Mouse (Mus musculus): ENCODE measurements at regions not wholly inside any gene's neighbourhood (a gene's known extent, or its start where the extent isn't known, plus 50 kb on each side); places are given as distances from the start of the nearest gene placed in this dataset.

GRCm38 (mm10) chr14:76799741-76800140, 236.8 kb upstream of the Ccdc122 start:
- H3K4me3 ChIP-seq (ENCODE audit: low read depth, low read length), result no peak overlapping the region
- H3K36me3 ChIP-seq (ENCODE audit: insufficient read depth, low read length), result no peaks in the 10 kb centered on the region
- no peaks in the 10 kb centered on the region for H3K9me3 ChIP-seq (ENCODE audit: low read length)
- TF ChIP-seq CTCF (IDR thresholded peaks at IDR 0.05) (no peak), EP300 (IDR thresholded peaks at IDR 0.05) (no peak)
- no peak overlapping the region for H3K9ac ChIP-seq (replicated peaks; ENCODE audit: low read depth)
- WGBS, result 66% methylated on average over 6 of the region's 6 CpGs
- no peaks in the 10 kb centered on the region for H3K27me3 ChIP-seq (replicated peaks; ENCODE audit: insufficient read depth, low read length)
- no peak overlapping the region for H3K4me2 ChIP-seq (replicated peaks; ENCODE audit: low read depth, low read length)
- H3K4me1 ChIP-seq (ENCODE audit: insufficient read depth, low read depth, low read length), result peaks cover 18% of the 10 kb centered on the region
- no peak overlapping the region for H3K27ac ChIP-seq (ENCODE audit: low read length)
- ATAC-seq, result no peak
- no peak for DNase-seq (ENCODE audit: low spot score)

GRCm38 (mm10) chr14:76798925-76799428, 237.6 kb upstream of the Ccdc122 start:
- no peak overlapping the region for H3K4me2 ChIP-seq (replicated peaks; ENCODE audit: low read depth, low read length)
- ATAC-seq (no peak), DNase-seq (ENCODE audit: low spot score) (no peak)
- no peaks in the 10 kb centered on the region for H3K27me3 ChIP-seq (replicated peaks; ENCODE audit: insufficient read depth, low read length)
- no peak overlapping the region for H3K27ac ChIP-seq (ENCODE audit: low read length)
- TF ChIP-seq CTCF (IDR thresholded peaks at IDR 0.05), result no peak
- TF ChIP-seq EP300 (IDR thresholded peaks at IDR 0.05), result no peak
- no peak overlapping the region for H3K4me3 ChIP-seq (ENCODE audit: low read depth, low read length)
- H3K9ac ChIP-seq (replicated peaks; ENCODE audit: low read depth), result no peak overlapping the region
- WGBS, result 70% methylated on average over 8 of the region's 8 CpGs
- no peaks in the 10 kb centered on the region for H3K36me3 ChIP-seq (ENCODE audit: insufficient read depth, low read length)
- no peaks in the 10 kb centered on the region for H3K9me3 ChIP-seq (ENCODE audit: low read length)
- H3K4me1 ChIP-seq (ENCODE audit: insufficient read depth, low read depth, low read length), result peaks cover 12% of the 10 kb centered on the region

DNA sequence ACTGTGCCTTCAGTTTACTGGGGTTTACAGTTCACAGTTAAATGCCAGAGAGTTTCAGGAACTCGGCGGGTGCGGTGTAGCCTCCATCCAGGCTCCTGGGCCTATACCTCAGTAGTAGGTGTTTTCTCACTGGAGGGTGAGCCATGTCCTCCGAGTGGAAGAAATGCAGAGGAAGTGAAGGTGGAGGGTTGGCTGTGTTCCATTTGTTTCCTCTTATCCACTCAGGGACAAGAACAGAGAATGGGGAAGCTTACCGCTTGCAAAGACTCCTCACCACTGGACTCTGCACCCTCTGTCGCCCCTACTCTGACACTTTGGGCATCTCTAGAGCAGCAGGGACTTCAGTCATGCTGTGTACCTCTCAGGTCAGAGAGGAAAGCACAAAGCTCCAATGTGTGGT, 238.1 kb upstream of the Ccdc122 start:
- WGBS, result 47% methylated on average over 6 of the region's 6 CpGs
- Histone ChIP-seq H3K27ac (ENCODE audit: low read length) (no peak overlapping the region), H3K9me3 (ENCODE audit: low read length) (no peaks in the 10 kb centered on the region), H3K4me3 (ENCODE audit: low read depth, low read length) (no peak overlapping the region), H3K36me3 (ENCODE audit: insufficient read depth, low read length) (no peaks in the 10 kb centered on the region), H3K9ac (replicated peaks; ENCODE audit: low read depth) (no peak overlapping the region), H3K4me2 (replicated peaks; ENCODE audit: low read depth, low read length) (no peak overlapping the region), H3K4me1 (ENCODE audit: insufficient read depth, low read depth, low read length) (peaks cover 7% of the 10 kb centered on the region; the same call in 1 of the 2 replicates), H3K27me3 (replicated peaks; ENCODE audit: insufficient read depth, low read length) (no peaks in the 10 kb centered on the region)
- ATAC-seq (no peak), DNase-seq (ENCODE audit: low spot score) (no peak)
- no peak for TF ChIP-seq EP300 (IDR thresholded peaks at IDR 0.05)
- TF ChIP-seq CTCF (IDR thresholded peaks at IDR 0.05), result no peak

GRCm38 (mm10) chr14:76797518-76797917, 239.1 kb upstream of the Ccdc122 start:
- Histone ChIP-seq H3K9ac (replicated peaks; ENCODE audit: low read depth) (no peak overlapping the region), H3K4me2 (replicated peaks; ENCODE audit: low read depth, low read length) (no peak overlapping the region), H3K27ac (ENCODE audit: low read length) (no peak overlapping the region), H3K4me3 (ENCODE audit: low read depth, low read length) (no peak overlapping the region), H3K4me1 (ENCODE audit: insufficient read depth, low read depth, low read length) (peaks cover 7% of the 10 kb centered on the region; the same call in 1 of the 2 replicates), H3K27me3 (replicated peaks; ENCODE audit: insufficient read depth, low read length) (no peaks in the 10 kb centered on the region), H3K9me3 (ENCODE audit: low read length) (no peaks in the 10 kb centered on the region), H3K36me3 (ENCODE audit: insufficient read depth, low read length) (no peaks in the 10 kb centered on the region)
- no peak for TF ChIP-seq EP300 (IDR thresholded peaks at IDR 0.05)
- no peak for TF ChIP-seq CTCF (IDR thresholded peaks at IDR 0.05)
- DNase-seq (ENCODE audit: low spot score) (no peak), ATAC-seq (no peak)
- WGBS, result 60% methylated on average over 6 of the region's 6 CpGs

DNA sequence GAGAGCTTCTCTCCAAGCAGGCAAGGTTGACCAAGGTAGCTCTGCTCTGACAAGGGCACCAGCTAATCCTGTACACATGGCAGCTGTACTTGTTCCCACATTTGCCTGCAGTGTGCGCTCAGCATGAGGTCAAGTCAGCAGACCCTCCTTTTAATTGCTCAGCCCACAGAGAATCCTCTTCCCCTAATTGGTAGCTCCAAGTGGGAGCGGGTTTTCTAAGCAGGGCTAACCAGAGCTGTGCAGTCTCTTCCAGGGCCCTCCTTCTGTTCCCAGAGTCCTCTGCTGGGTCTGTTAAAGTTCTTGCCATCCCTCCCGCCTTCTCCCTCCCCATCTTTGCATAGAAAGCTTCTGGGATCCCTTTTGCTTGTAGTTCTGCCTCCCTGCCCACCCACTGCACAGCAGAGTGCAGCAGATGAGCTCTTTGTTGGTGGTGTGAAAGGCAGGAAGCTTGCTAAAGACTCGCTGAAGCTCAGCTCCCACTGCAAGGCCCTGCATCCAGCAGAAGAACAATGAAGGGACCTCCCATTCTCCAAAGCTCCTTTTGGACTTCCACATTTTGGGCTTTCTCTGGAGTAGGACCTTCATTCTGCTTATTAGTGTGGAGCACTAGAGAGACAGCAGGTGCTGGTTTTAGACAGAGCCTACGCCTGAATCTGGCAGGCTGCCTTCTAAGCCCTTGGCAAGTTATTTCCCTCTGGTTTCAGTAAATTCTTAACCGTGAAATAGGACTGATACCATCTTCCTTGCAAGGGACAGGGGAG, 235.3 kb upstream of the Serp2 start:
- Histone ChIP-seq H3K9me3 (ENCODE audit: low read length) (no peaks in the 10 kb centered on the region), H3K9ac (replicated peaks; ENCODE audit: low read depth) (no peak overlapping the region), H3K27ac (ENCODE audit: low read length) (no peak overlapping the region), H3K4me2 (replicated peaks; ENCODE audit: low read depth, low read length) (no peak overlapping the region), H3K36me3 (ENCODE audit: insufficient read depth, low read length) (no peaks in the 10 kb centered on the region), H3K27me3 (replicated peaks; ENCODE audit: insufficient read depth, low read length) (no peaks in the 10 kb centered on the region), H3K4me3 (ENCODE audit: low read depth, low read length) (no peak overlapping the region), H3K4me1 (ENCODE audit: insufficient read depth, low read depth, low read length) (no peaks in the 10 kb centered on the region)
- ATAC-seq (no peak), DNase-seq (ENCODE audit: low spot score) (no peak)
- WGBS, result 46% methylated on average over 6 of the region's 6 CpGs
- no peak for TF ChIP-seq EP300 (IDR thresholded peaks at IDR 0.05)
- no peak for TF ChIP-seq CTCF (IDR thresholded peaks at IDR 0.05)

DNA sequence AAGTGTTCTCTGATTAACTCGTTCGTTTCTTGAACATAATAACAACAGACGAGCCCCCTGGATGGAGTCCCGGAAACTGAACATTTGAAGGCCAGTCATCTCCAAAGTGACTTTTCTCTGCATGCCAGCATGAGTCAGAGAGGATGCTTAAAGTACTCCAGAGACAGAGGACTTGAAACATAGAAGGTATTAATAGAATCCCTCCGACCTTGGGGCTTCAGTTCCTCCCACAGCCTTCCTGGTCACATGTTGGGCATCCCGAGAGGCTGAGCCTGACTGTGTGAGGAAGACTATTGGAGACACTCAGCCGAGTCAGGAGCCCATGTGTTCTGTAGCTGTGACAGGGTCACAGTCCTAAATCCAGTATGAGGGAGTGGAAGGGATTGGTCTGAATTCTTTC, 232.7 kb upstream of the Serp2 start:
- no peak overlapping the region for H3K9ac ChIP-seq (replicated peaks; ENCODE audit: low read depth)
- H3K36me3 ChIP-seq (ENCODE audit: insufficient read depth, low read length), result no peaks in the 10 kb centered on the region
- DNase-seq (ENCODE audit: low spot score) (no peak), ATAC-seq (no peak)
- no peak overlapping the region for H3K4me2 ChIP-seq (replicated peaks; ENCODE audit: low read depth, low read length)
- TF ChIP-seq EP300 (IDR thresholded peaks at IDR 0.05), result no peak
- no peak for TF ChIP-seq CTCF (IDR thresholded peaks at IDR 0.05)
- H3K27me3 ChIP-seq (replicated peaks; ENCODE audit: insufficient read depth, low read length), result no peaks in the 10 kb centered on the region
- 36% methylated on average over 7 of the region's 7 CpGs for WGBS
- H3K4me3 ChIP-seq (ENCODE audit: low read depth, low read length), result no peak overlapping the region
- no peak overlapping the region for H3K27ac ChIP-seq (ENCODE audit: low read length)
- no peaks in the 10 kb centered on the region for H3K9me3 ChIP-seq (ENCODE audit: low read length)
- no peaks in the 10 kb centered on the region for H3K4me1 ChIP-seq (ENCODE audit: insufficient read depth, low read depth, low read length)
